ENCODE assay signal across 21 mouse cellular contexts in genomic region chr17:5132987-5133355, GRCm38 (mm10).
DNase-seq lines count a peak whose midpoint lies in the region; ATAC-seq and TF ChIP-seq lines count a peak whose summit lies in the region.
"Had no signal": no experiment of that assay in that cellular context is flagged by ENCODE, and none has a peak within 500 bp of the region (broad histone marks: within the 10 kb centered on the region; RNA-seq: fewer than 3 reads in every experiment).

No protein-coding gene starts in this region.

- TF ChIP-seq CTCF in gastrocnemius, adult 2 months (IDR thresholded peaks at IDR 0.05): no peak
- TF ChIP-seq CTCF in thymus, adult 2 months (IDR thresholded peaks at IDR 0.05; ENCODE audit: borderline replicate concordance, control insufficient read depth, extremely low read depth, insufficient read depth, low read length, poor library complexity): no peak

- H3K4me3 ChIP-seq in gastrocnemius, adult 2 months: no peak overlapping the region
- no peak overlapping the region for H3K4me3 ChIP-seq in kidney, embryonic 15.5 days (replicated peaks)
- no peak overlapping the region for H3K4me3 ChIP-seq in thymus, adult 2 months (ENCODE audit: control insufficient read depth, insufficient read depth, low read length)
- H3K4me3 ChIP-seq: embryonic facial prominence, embryonic 10.5 days; forebrain, embryonic 15.5 days; heart, adult 2 months; heart, embryonic 13.5 days; left cerebral cortex, adult 2 months; liver, embryonic 13.5 days; megakaryocyte, embryonic 14.5 days; midbrain, embryonic 13.5 days; stomach, embryonic 15.5 days had no signal

- peaks cover 44% of the 10 kb centered on the region for H3K4me1 ChIP-seq in kidney, embryonic 15.5 days
- peaks cover 22% of the 10 kb centered on the region for H3K4me1 ChIP-seq in thymus, adult 2 months (replicated peaks; ENCODE audit: control insufficient read depth, insufficient read depth, low read length)
- H3K4me1 ChIP-seq: stomach, embryonic 15.5 days had no signal

- no peak for DNase-seq in gastrocnemius, adult 2 months
- DNase-seq in gastrocnemius, postnatal 36 days: no peak
- DNase-seq in kidney, postnatal 14 days: no peak
- no peak for DNase-seq in thymus, adult 2 months
- DNase-seq in thymus, adult 18-20 months: no peak
- no peak for DNase-seq in lung, postnatal 10 days
- DNase-seq: cerebellum, postnatal 10 days; heart, adult 2 months; heart, postnatal 14 days; left cerebral cortex, postnatal 4 days; liver, embryonic 13.5 days; lung, embryonic 14.5 days; thymus, postnatal 4 days had no signal

- 79% methylated on average over 7 of the region's 7 CpGs for WGBS in kidney, embryonic 15.5 days
- 92% methylated on average over 7 of the region's 7 CpGs for WGBS in thymus, adult 2 months

- no peaks in the 10 kb centered on the region for H3K9me3 ChIP-seq in kidney, embryonic 15.5 days (replicated peaks)
- H3K9me3 ChIP-seq: embryonic facial prominence, embryonic 10.5 days; forebrain, embryonic 15.5 days; heart, embryonic 13.5 days; liver, embryonic 13.5 days; megakaryocyte, embryonic 14.5 days; midbrain, embryonic 13.5 days; stomach, embryonic 15.5 days had no signal

- ATAC-seq in kidney, embryonic 15.5 days (replicated peaks; ENCODE audit: low FRiP score): no peak
- ATAC-seq: forebrain, embryonic 15.5 days; midbrain, embryonic 13.5 days had no signal

- peaks cover 4% of the 10 kb centered on the region; the same call in 1 of the 2 replicates for H3K36me3 ChIP-seq in kidney, embryonic 15.5 days
- no peaks in the 10 kb centered on the region for H3K36me3 ChIP-seq in thymus, adult 2 months (ENCODE audit: control insufficient read depth, insufficient read depth, low read length)
- H3K36me3 ChIP-seq: forebrain, embryonic 15.5 days; heart, embryonic 13.5 days; liver, embryonic 13.5 days; midbrain, embryonic 13.5 days; stomach, embryonic 15.5 days had no signal

- H3K9ac ChIP-seq in kidney, embryonic 15.5 days: no peak overlapping the region
- H3K9ac ChIP-seq: forebrain, embryonic 15.5 days; heart, embryonic 13.5 days; liver, embryonic 13.5 days; lung, embryonic 14.5 days; midbrain, embryonic 13.5 days; stomach, embryonic 15.5 days had no signal

- H3K27ac ChIP-seq in gastrocnemius, adult 2 months: peak overlapping the region; percentile 80
- peak overlapping the region; percentile 32; the same call in 1 of the 2 replicates for H3K27ac ChIP-seq in kidney, embryonic 15.5 days
- H3K27ac ChIP-seq in thymus, adult 2 months (ENCODE audit: control insufficient read depth, insufficient read depth, low read length): peak overlapping the region; percentile 22; the same call in 1 of the 2 replicates
- H3K27ac ChIP-seq: embryonic facial prominence, embryonic 10.5 days; forebrain, embryonic 15.5 days; heart, adult 2 months; heart, embryonic 13.5 days; left cerebral cortex, adult 2 months; liver, embryonic 13.5 days; midbrain, embryonic 13.5 days; stomach, embryonic 15.5 days had no signal

- intact Hi-C loops in gastrocnemius, adult 2 months (cut with DNase I): loop anchor here (5.0 kb wide), 1 partner anchor 131 kb away; no protein-coding TSS in a partner anchor
- intact Hi-C loops in gastrocnemius, postnatal 36 days (cut with DNase I): no loop called here

- no peak for TF ChIP-seq POLR2A in thymus, adult 2 months (IDR thresholded peaks at IDR 0.05; ENCODE audit: control insufficient read depth, extremely low read depth, insufficient read depth, low read length, poor library complexity)

- H3K27me3 ChIP-seq in kidney, embryonic 15.5 days: no peaks in the 10 kb centered on the region
- H3K27me3 ChIP-seq in thymus, adult 2 months (ENCODE audit: control insufficient read depth, insufficient read depth, low read length): no peaks in the 10 kb centered on the region
- H3K27me3 ChIP-seq: forebrain, embryonic 15.5 days; heart, embryonic 13.5 days; liver, embryonic 13.5 days; megakaryocyte, embryonic 14.5 days; midbrain, embryonic 13.5 days; stomach, embryonic 15.5 days had no signal

- no peak overlapping the region for H3K4me2 ChIP-seq in kidney, embryonic 15.5 days
- H3K4me2 ChIP-seq: forebrain, embryonic 15.5 days; heart, embryonic 13.5 days; liver, embryonic 13.5 days; lung, embryonic 14.5 days; midbrain, embryonic 13.5 days; stomach, embryonic 15.5 days had no signal

Comparison
In these comparisons a context has a peak if more than half of its experiments do, and no peak if none do; other contexts are left out.
1. H3K27ac ChIP-seq: peak in every context shown above with its lines; median percentile 80 in gastrocnemius, adult 2 months; 32 in kidney, embryonic 15.5 days; 22 in thymus, adult 2 months.